Mouse (Mus musculus) heart, postnatal 0 days (tissue): Measurements from ENCODE around the gene Cnr2.

Source experiments
- CTCF ChIP-seq: IDR thresholded peaks from 2 replicates; pipeline ENCODE4 v1.5.1; 2016; ENCODE audit warnings: antibody characterized with exemption, control low read depth, low read depth
- EP300 ChIP-seq: IDR thresholded peaks from 2 replicates; pipeline ENCODE4 v1.6.1; 2016; ENCODE audit warnings: antibody characterized with exemption, low read depth

DNA sequence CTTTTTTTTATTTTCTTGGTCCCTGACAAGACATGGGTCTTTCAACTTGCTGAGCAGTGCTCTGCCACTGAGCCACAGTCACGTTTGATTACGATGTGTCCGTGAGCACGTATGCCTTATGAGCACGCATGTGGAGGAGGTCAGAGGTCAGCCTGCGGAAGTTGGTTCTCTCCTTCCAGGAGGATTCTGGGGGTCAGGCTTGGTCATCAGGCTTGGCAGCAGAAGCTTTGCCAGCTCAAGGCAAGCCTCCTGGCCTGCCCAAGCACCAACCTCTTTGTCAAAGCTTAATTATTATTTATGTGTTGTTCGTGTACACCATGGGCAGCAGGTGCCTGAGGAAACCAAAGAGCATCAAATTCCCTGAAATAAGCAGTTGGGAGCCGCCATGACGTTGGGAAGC is 33.2 kb downstream of the Cnr2 start:
- TF ChIP-seq EP300 = no peak
- no peak for TF ChIP-seq CTCF
